Mouse (Mus musculus) myocyte (in vitro differentiated cells): Measurements from ENCODE around the gene Dlgap3. TPM values are rescaled to one million over a fixed set of nuclear protein-coding genes. Genes with fewer than 3 reads are reported as not detected.

Source experiments
- H3K27me3 ChIP-seq: one replicate; pipeline ENCODE4 v1.6.1; 2011; ENCODE audit not compliant: control insufficient read depth, insufficient read depth, insufficient read length
- H3K36me3 ChIP-seq: one replicate; pipeline ENCODE4 v1.6.1; 2011; ENCODE audit not compliant: control insufficient read depth, insufficient read depth
- H3K4me2 ChIP-seq: one replicate; pipeline ENCODE4 v1.6.1; 2011; ENCODE audit warnings: low read depth, control low read depth
- H3K4me3 ChIP-seq: one replicate; pipeline ENCODE4 v1.5.1; 2011; ENCODE audit warnings: mild to moderate bottlenecking, control low read depth, moderate library complexity
- H3K79me2 ChIP-seq: one replicate; pipeline ENCODE4 v1.6.1; 2011; ENCODE audit not compliant: control insufficient read depth, insufficient read depth
- H3ac ChIP-seq: one replicate; pipeline ENCODE4 v1.6.1; 2011; ENCODE audit not compliant: control insufficient read depth, insufficient read length
- CEBPB ChIP-seq: IDR thresholded peaks from 2 replicates; pipeline ENCODE4 v1.6.1; 2011; ENCODE audit warnings: mild to moderate bottlenecking, moderate library complexity; ENCODE audit not compliant: poor library complexity, insufficient read depth, severe bottlenecking
- E2F4 ChIP-seq: IDR thresholded peaks from one replicate; pipeline ENCODE4 v1.6.1; 2011; ENCODE audit warnings: mild to moderate bottlenecking, control low read depth, moderate library complexity; ENCODE audit not compliant: insufficient read depth
- MAX ChIP-seq: IDR thresholded peaks from one replicate; pipeline ENCODE4 v1.6.1; 2011; ENCODE audit warnings: low read depth, mild to moderate bottlenecking, control low read depth
- MYOD1 ChIP-seq, 3 experiments: IDR thresholded peaks; one replicate each; pipeline ENCODE4 v1.6.1; 2011; ENCODE audit warnings: control low read depth in 2 of 3, low read depth in 2 of 3, mild to moderate bottlenecking in 2 of 3, moderate library complexity in 1 of 3; ENCODE audit not compliant: insufficient read length in 2 of 3, control insufficient read depth in 1 of 3
- MYOG ChIP-seq, 3 experiments: IDR thresholded peaks; one replicate each; pipeline ENCODE4 v1.6.1; 2011; ENCODE audit warnings: control low read depth in 2 of 3, low read depth in 2 of 3, mild to moderate bottlenecking in 2 of 3; ENCODE audit not compliant: insufficient read length in 2 of 3, control insufficient read depth in 1 of 3, insufficient read depth in 1 of 3
- POLR2A ChIP-seq: IDR thresholded peaks from one replicate; pipeline ENCODE4 v1.6.1; 2011; ENCODE audit warnings: low read depth, mild to moderate bottlenecking, control low read depth, moderate library complexity; ENCODE audit not compliant: insufficient read length
- POLR2AphosphoS2 ChIP-seq: IDR thresholded peaks from one replicate; pipeline ENCODE4 v1.6.1; 2011; ENCODE audit warnings: low read depth, control low read depth; ENCODE audit not compliant: insufficient read length
- REST ChIP-seq: IDR thresholded peaks from one replicate; pipeline ENCODE4 v1.6.1; 2011; ENCODE audit warnings: mild to moderate bottlenecking, control low read depth, moderate library complexity; ENCODE audit not compliant: insufficient read depth, insufficient read length
- SRF ChIP-seq: IDR thresholded peaks from one replicate; pipeline ENCODE4 v1.6.1; 2011; ENCODE audit warnings: low read depth; ENCODE audit not compliant: control insufficient read depth, insufficient read length
- TCF12 ChIP-seq: IDR thresholded peaks from one replicate; pipeline ENCODE4 v1.6.1; 2011; ENCODE audit warnings: mild to moderate bottlenecking, control low read depth; ENCODE audit not compliant: poor library complexity, insufficient read depth, severe bottlenecking
- TCF3 ChIP-seq: IDR thresholded peaks from one replicate; pipeline ENCODE4 v1.6.1; 2011; ENCODE audit warnings: low read depth, control low read depth; ENCODE audit not compliant: insufficient read length
- USF1 ChIP-seq: IDR thresholded peaks from one replicate; pipeline ENCODE4 v1.6.1; 2011; ENCODE audit warnings: low read depth, mild to moderate bottlenecking, control low read depth, moderate library complexity
- polyA plus RNA-seq: library from polyadenylated mRNA; unstranded; fragments of >200 nt; fragmentation: generic; extraction: Trizol; gene quantifications from one replicate; pipeline ENCODE4 v1.2.1, GENCODE M21; 2012; ENCODE audit warnings: missing spikeins

Gene Dlgap3
- polyA plus RNA-seq, 1 experiment, result not detected

DNA sequence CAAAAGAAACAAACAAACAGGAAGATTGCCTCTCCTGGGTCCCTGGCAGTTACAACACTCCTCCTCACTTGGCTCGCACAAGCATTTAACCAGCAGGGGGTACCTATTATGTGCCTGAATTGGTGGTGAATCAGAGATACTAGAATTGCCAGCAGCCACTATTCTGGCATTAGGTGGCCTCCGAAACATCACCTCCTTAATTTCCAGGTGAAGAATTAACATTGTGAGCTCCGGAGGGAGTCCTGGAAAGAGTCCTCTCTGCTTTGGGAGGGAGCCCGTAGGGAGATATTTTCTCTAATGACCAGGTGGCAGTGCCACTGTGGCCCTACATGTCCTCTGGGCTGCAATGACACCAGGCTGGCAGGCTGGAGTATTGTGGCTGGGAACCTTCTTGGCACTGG is 47.2 kb downstream of the Dlgap3 start:
- Histone ChIP-seq H3ac (no peak overlapping the region), H3K4me2 (no peak overlapping the region), H3K79me2 (no peaks in the 10 kb centered on the region), H3K27me3 (no peaks in the 10 kb centered on the region), H3K36me3 (no peaks in the 10 kb centered on the region), H3K4me3 (no peak overlapping the region)
- TF ChIP-seq TCF3 (no peak), USF1 (no peak), E2F4 (no peak), POLR2AphosphoS2 (no peak), MYOD1 (IDR thresholded peaks at IDR 0.05; ENCODE audit: control insufficient read depth in 1 of 3, insufficient read length in 2 of 3, low read depth in 2 of 3) (no peak), SRF (no peak), CEBPB (no peak)

- no peak overlapping the region for H3ac ChIP-seq
- H3K4me3 ChIP-seq, result no peak overlapping the region
- no peak overlapping the region for H3K4me2 ChIP-seq
- no peaks in the 10 kb centered on the region for H3K79me2 ChIP-seq
- no peaks in the 10 kb centered on the region for H3K36me3 ChIP-seq
- TF ChIP-seq TCF12, result no peak
- H3K27me3 ChIP-seq, result no peaks in the 10 kb centered on the region
These were observed 48.0 kb downstream of the Dlgap3 start for GRCm38 (mm10) chr4:127217048-127217447.

DNA sequence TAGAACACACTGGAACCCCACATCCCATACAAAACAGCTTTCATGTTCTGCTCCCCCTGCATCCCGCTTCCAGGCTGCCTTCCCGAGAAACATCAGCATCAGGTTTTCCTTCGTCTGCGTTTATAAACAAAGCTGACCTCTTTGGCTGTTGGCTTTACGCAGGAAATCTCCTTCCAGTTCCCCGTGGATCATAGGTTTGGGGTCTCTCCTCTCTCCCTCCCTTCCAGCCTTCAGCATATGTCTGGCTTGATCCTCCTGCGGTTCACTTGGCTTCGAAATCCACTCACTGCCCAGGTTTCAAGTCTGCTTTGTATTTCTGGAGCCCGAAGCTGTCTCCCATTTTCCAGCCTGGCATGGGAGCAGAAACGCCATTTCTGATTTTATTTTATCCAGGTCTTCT is 54.3 kb downstream of the Dlgap3 start:
- no peak for TF ChIP-seq E2F4
- TF ChIP-seq USF1, result no peak
- TF ChIP-seq TCF3, result no peak
- no peak for TF ChIP-seq POLR2AphosphoS2
- TF ChIP-seq POLR2A, result no peak
- TF ChIP-seq TCF12, result no peak
- TF ChIP-seq REST, result no peak
- no peak for TF ChIP-seq SRF
- TF ChIP-seq MYOG (IDR thresholded peaks at IDR 0.05; ENCODE audit: control insufficient read depth in 1 of 3, insufficient read depth in 1 of 3, insufficient read length in 2 of 3, low read depth in 2 of 3), result no peak
- no peak for TF ChIP-seq CEBPB
- no peak for TF ChIP-seq MAX
- TF ChIP-seq MYOD1 (IDR thresholded peaks at IDR 0.05; ENCODE audit: control insufficient read depth in 1 of 3, insufficient read length in 2 of 3, low read depth in 2 of 3), result no peak
- Histone ChIP-seq H3K4me3 (no peak overlapping the region), H3ac (no peak overlapping the region), H3K79me2 (no peaks in the 10 kb centered on the region), H3K27me3 (peaks cover 42% of the 10 kb centered on the region), H3K36me3 (no peaks in the 10 kb centered on the region), H3K4me2 (no peak overlapping the region)

- Histone ChIP-seq H3K4me3 (no peak overlapping the region), H3K4me2 (no peak overlapping the region), H3K79me2 (no peaks in the 10 kb centered on the region), H3ac (no peak overlapping the region), H3K36me3 (no peaks in the 10 kb centered on the region), H3K27me3 (peaks cover 46% of the 10 kb centered on the region)
- TF ChIP-seq E2F4 (no peak), POLR2AphosphoS2 (no peak), TCF12 (no peak), MAX (no peak), USF1 (no peak), CEBPB (no peak), MYOD1 (IDR thresholded peaks at IDR 0.05; ENCODE audit: control insufficient read depth in 1 of 3, insufficient read length in 2 of 3, low read depth in 2 of 3) (no peak), REST (no peak), POLR2A (no peak), SRF (no peak), TCF3 (no peak), MYOG (IDR thresholded peaks at IDR 0.05; ENCODE audit: control insufficient read depth in 1 of 3, insufficient read depth in 1 of 3, insufficient read length in 2 of 3, low read depth in 2 of 3) (no peak)
These were observed 54.8 kb downstream of the Dlgap3 start for GRCm38 (mm10) chr4:127223755-127224154.

- TF ChIP-seq USF1 (no peak), SRF (no peak), MAX (no peak), MYOD1 (IDR thresholded peaks at IDR 0.05; ENCODE audit: control insufficient read depth in 1 of 3, insufficient read length in 2 of 3, low read depth in 2 of 3) (no peak), MYOG (IDR thresholded peaks at IDR 0.05; ENCODE audit: control insufficient read depth in 1 of 3, insufficient read depth in 1 of 3, insufficient read length in 2 of 3, low read depth in 2 of 3) (no peak), REST (no peak), TCF3 (no peak), POLR2A (no peak), TCF12 (no peak), CEBPB (no peak), E2F4 (no peak), POLR2AphosphoS2 (no peak)
- Histone ChIP-seq H3K4me2 (no peak overlapping the region), H3K36me3 (no peaks in the 10 kb centered on the region)
These were observed 55.6 kb downstream of the Dlgap3 start for GRCm38 (mm10) chr4:127224444-127225100.

More at GRCm38 (mm10) chr4:127224444-127225100, 55.6 kb downstream of the Dlgap3 start:
- H3ac ChIP-seq, result no peak overlapping the region
- no peak overlapping the region for H3K4me3 ChIP-seq
- no peaks in the 10 kb centered on the region for H3K79me2 ChIP-seq
- H3K27me3 ChIP-seq, result peaks cover 53% of the 10 kb centered on the region
